Mouse (Mus musculus) lung, postnatal 0 days (tissue): ENCODE results near the gene Mypop. TPM values are rescaled to one million over a fixed set of nuclear protein-coding genes. Genes with fewer than 3 reads are reported as not detected.

ENCODE experiments used
- ATAC-seq: fragments of 200-750 bp; cut with Nextera tagmentation; 2 replicates; pipeline ENCODE4 v1.8.0; 2017; ENCODE audit warnings: moderate library complexity
- DNase-seq: peaks from one replicate; pipeline ENCODE4 v3.0.0-alpha.2; 2016; ENCODE audit warnings: low spot score
- H3K27ac ChIP-seq: fragments of 300-500 bp; sonication (generic); 2 replicates; pipeline ENCODE4 v1.5.1; 2014; ENCODE audit warnings: antibody characterized with exemption, mild to moderate bottlenecking, low read length, mixed read lengths
- H3K27me3 ChIP-seq: fragments of 300-500 bp; sonication (generic); replicated peaks from 2 replicates; pipeline ENCODE4 v1.6.1; 2014; ENCODE audit warnings: low read length, mixed read lengths; ENCODE audit not compliant: insufficient read depth
- H3K36me3 ChIP-seq: fragments of 300-500 bp; sonication (generic); 2 replicates; pipeline ENCODE4 v1.6.1; 2014; ENCODE audit warnings: low read length, mixed read lengths; ENCODE audit not compliant: insufficient read depth
- H3K4me1 ChIP-seq: fragments of 300-500 bp; sonication (generic); 2 replicates; pipeline ENCODE4 v1.6.1; 2014; ENCODE audit warnings: antibody characterized with exemption, low read depth, low read length, mixed read lengths; ENCODE audit not compliant: insufficient read depth
- H3K4me2 ChIP-seq: fragments of 300-500 bp; sonication (generic); replicated peaks from 2 replicates; pipeline ENCODE4 v1.6.1; 2014; ENCODE audit warnings: low read depth, mild to moderate bottlenecking, low read length, moderate library complexity, mixed read lengths
- H3K4me3 ChIP-seq: fragments of 300-500 bp; sonication (generic); 2 replicates; pipeline ENCODE4 v1.5.1; 2014; ENCODE audit warnings: low read depth, low read length
- H3K9ac ChIP-seq: fragments of 300-500 bp; sonication (generic); replicated peaks from 2 replicates; pipeline ENCODE4 v1.6.1; 2014; ENCODE audit warnings: low read depth, mild to moderate bottlenecking
- H3K9me3 ChIP-seq: fragments of 300-500 bp; sonication (generic); 2 replicates; pipeline ENCODE4 v1.6.1; 2016; ENCODE audit warnings: low read length, mixed read lengths
- CTCF ChIP-seq: IDR thresholded peaks from 2 replicates; pipeline ENCODE4 v1.5.1; 2016; ENCODE audit warnings: antibody characterized with exemption, mild to moderate bottlenecking
- EP300 ChIP-seq: IDR thresholded peaks from 2 replicates; pipeline ENCODE4 v1.6.1; 2016; ENCODE audit warnings: antibody characterized with exemption, mild to moderate bottlenecking, control low read depth
- WGBS: fragments of 180-500 bp; shearing (Covaris S2); extraction: QIAGEN DNeasy Blood & Tissue Kit; methylation state at CpG from one replicate; pipeline ENCODE4 v1.1.7; 2014; 5-methylcytosine and 5-hydroxymethylcytosine counted together
- polyA plus RNA-seq: library from polyadenylated mRNA; unstranded; fragments of >200 nt; fragmentation: Nextera tagmentation; extraction: Ambion mirVana; gene quantifications from 2 replicates; pipeline ENCODE4 v1.2.1, GENCODE M21; 2015

The Mypop gene
- polyA plus RNA-seq, 1 experiment from 2014 or later: 2.3 TPM

GRCm38 (mm10) chr7:19012882-19013281 is 21.8 kb downstream of the Mypop start:
- no peaks in the 10 kb centered on the region for H3K36me3 ChIP-seq
- no peak overlapping the region for H3K27ac ChIP-seq
- DNase-seq: no peak
- no peaks in the 10 kb centered on the region for H3K27me3 ChIP-seq
- H3K9ac ChIP-seq: no peak overlapping the region
- H3K4me3 ChIP-seq: no peak overlapping the region
- WGBS: 58% methylated on average over 2 of the region's 2 CpGs
- no peak overlapping the region for H3K4me2 ChIP-seq
- no peak for TF ChIP-seq EP300
- no peak for TF ChIP-seq CTCF
- no peaks in the 10 kb centered on the region for H3K9me3 ChIP-seq
- H3K4me1 ChIP-seq: no peaks in the 10 kb centered on the region
- no peak for ATAC-seq

- 72% methylated on average over 15 of the region's 15 CpGs for WGBS
- H3K27me3 ChIP-seq: no peaks in the 10 kb centered on the region
- H3K9ac ChIP-seq: no peak overlapping the region
- no peaks in the 10 kb centered on the region for H3K4me1 ChIP-seq
- TF ChIP-seq EP300 (no peak), CTCF (peak; percentile 19; the same call in 1 of the 2 replicates)
- H3K9me3 ChIP-seq: no peaks in the 10 kb centered on the region
- ATAC-seq: no peak
- no peak for DNase-seq
- no peak overlapping the region for H3K4me3 ChIP-seq
- H3K36me3 ChIP-seq: no peaks in the 10 kb centered on the region
- H3K4me2 ChIP-seq: no peak overlapping the region
- no peak overlapping the region for H3K27ac ChIP-seq
These were observed 23.4 kb downstream of the Mypop start for GRCm38 (mm10) chr7:19014452-19014851.

DNA sequence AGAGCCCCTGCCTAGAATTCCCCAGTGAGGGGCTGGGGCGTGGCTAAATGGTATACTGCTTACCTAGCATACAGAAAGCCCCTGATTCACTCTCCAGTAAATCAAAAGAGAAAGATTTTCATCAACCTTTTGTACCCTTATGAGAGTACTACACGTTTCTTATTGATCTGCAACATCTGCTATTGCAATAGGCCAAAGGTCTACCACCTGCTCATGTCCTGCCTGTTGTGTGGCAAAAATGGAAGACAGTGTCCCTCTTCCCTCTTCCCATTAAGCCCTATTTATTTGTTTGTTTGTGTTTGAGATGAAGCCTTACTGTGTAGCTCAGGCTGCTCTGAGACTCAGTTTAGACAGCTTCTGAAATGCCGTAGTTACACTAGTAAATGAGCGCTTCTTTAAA is 25.0 kb downstream of the Mypop start:
- Histone ChIP-seq H3K4me1 (no peaks in the 10 kb centered on the region), H3K4me2 (no peak overlapping the region), H3K4me3 (no peak overlapping the region), H3K9me3 (no peaks in the 10 kb centered on the region), H3K9ac (no peak overlapping the region), H3K27ac (no peak overlapping the region), H3K27me3 (no peaks in the 10 kb centered on the region), H3K36me3 (no peaks in the 10 kb centered on the region)
- no peak for DNase-seq
- TF ChIP-seq EP300 (no peak), CTCF (no peak)
- ATAC-seq: no peak
- WGBS: 86% methylated on average over 4 of the region's 4 CpGs

DNA sequence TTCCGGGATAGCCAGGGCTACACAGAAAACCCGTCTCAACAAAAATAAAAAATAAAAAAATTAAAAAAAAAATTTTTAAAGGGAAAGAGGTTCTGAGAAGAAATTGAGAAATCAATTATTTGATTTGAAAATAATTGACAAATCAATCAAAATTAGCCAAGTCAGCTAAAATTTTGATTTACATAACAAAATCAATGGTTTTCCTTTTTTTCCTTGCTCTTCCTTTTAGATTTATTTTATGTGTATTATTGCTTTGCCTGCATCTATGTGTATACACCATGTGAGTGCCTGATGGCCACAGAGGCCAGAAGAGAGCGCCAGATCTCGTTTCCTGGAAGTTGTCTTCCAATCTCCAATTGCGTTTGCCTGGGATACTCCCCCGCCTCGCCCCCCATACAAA is 26.9 kb downstream of the Mypop start:
- Histone ChIP-seq H3K27ac (no peak overlapping the region), H3K36me3 (no peaks in the 10 kb centered on the region), H3K4me1 (no peaks in the 10 kb centered on the region), H3K9ac (no peak overlapping the region), H3K27me3 (peaks cover 5% of the 10 kb centered on the region; the same call in 1 of the 2 replicates), H3K4me2 (no peak overlapping the region), H3K9me3 (no peaks in the 10 kb centered on the region), H3K4me3 (no peak overlapping the region)
- TF ChIP-seq CTCF (no peak), EP300 (no peak)
- DNase-seq (no peak), ATAC-seq (no peak)
- 82% methylated on average over 7 of the region's 7 CpGs for WGBS

DNA sequence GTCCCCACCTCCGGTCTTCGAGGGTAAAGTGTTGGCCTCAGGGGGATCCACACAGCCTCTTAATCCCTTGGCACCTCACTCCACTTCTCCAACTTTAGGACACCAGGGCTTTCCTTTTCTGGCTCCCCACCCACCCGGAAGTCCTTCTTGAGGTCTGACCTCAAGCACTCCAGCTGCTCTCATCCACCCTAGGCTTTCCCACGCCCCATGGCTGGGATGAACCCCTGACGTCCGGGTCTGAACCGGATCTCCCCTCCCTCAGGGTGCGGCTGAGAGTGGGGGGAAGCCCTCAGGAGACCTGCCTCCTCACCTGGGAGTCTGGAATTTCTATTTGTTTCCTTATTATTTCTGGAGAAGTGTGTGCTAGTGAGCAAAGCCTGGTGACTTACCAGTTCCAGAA is 30.0 kb downstream of the Mypop start:
- TF ChIP-seq CTCF (no peak), EP300 (no peak)
- WGBS: 11% methylated on average over 8 of the region's 8 CpGs
- H3K4me2 ChIP-seq: peak overlapping the region; percentile 8; the same call in 1 of the 2 replicates

GRCm38 (mm10) chr7:19022189-19022958 is 31.3 kb downstream of the Mypop start:
- Histone ChIP-seq H3K27ac (no peak overlapping the region), H3K4me2 (no peak overlapping the region), H3K4me3 (no peak overlapping the region)

More for the DNA sequence above, 30.0 kb downstream of the Mypop start:
- Histone ChIP-seq H3K27me3 (peaks cover 15% of the 10 kb centered on the region), H3K9me3 (no peaks in the 10 kb centered on the region), H3K4me3 (no peak overlapping the region), H3K36me3 (no peaks in the 10 kb centered on the region), H3K27ac (no peak overlapping the region), H3K9ac (no peak overlapping the region), H3K4me1 (no peaks in the 10 kb centered on the region; the same call in 1 of the 2 replicates)
- peak; percentile 42 for DNase-seq
- ATAC-seq: no peak

More at GRCm38 (mm10) chr7:19022189-19022958, 31.3 kb downstream of the Mypop start:
- Histone ChIP-seq H3K36me3 (no peaks in the 10 kb centered on the region), H3K9me3 (no peaks in the 10 kb centered on the region), H3K4me1 (no peaks in the 10 kb centered on the region; the same call in 1 of the 2 replicates), H3K27me3 (peaks cover 15% of the 10 kb centered on the region), H3K9ac (no peak overlapping the region)
- ATAC-seq: no peak
- DNase-seq: no peak
- TF ChIP-seq EP300: no peak
- no peak for TF ChIP-seq CTCF
- WGBS: 40% methylated on average over 18 of the region's 18 CpGs
